Mouse (Mus musculus) urinary bladder, adult 2 months (tissue): ENCODE results near the gene Fgfr4. TPM values are rescaled to one million over a fixed set of nuclear protein-coding genes. Genes with fewer than 3 reads are reported as not detected.

Experiments used
- DNase-seq: peaks from one replicate; pipeline ENCODE4 v3.0.0; 2022; ENCODE audit warnings: low spot score
- polyA plus RNA-seq: library from polyadenylated mRNA; depleted of rRNA; stranded (reverse); fragments of >200 nt; gene quantifications from 2 replicates; pipeline ENCODE4 v1.2.3, GENCODE M21; 2012; rRNA removed

Gene Fgfr4
- polyA plus RNA-seq, 1 experiment, result 0.15 TPM

GRCm38 (mm10) chr13:55210193-55210970 is 57.9 kb downstream of the Fgfr4 start:
- peak; percentile 44 for DNase-seq

DNA sequence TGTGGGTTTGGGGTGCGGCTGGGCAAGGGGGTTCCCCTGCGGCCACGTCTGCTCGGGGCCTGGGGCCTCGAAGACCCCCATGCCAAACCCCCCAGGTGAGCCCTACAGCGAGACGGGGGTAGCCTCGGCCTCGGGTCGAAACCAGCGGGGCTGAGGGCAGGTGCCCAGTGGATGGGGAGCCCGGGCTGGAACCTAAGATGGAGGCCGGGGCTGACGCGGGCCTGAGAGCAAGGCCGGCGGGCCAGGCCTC is 58.5 kb downstream of the Fgfr4 start:
- peak; percentile 83 for DNase-seq

DNA sequence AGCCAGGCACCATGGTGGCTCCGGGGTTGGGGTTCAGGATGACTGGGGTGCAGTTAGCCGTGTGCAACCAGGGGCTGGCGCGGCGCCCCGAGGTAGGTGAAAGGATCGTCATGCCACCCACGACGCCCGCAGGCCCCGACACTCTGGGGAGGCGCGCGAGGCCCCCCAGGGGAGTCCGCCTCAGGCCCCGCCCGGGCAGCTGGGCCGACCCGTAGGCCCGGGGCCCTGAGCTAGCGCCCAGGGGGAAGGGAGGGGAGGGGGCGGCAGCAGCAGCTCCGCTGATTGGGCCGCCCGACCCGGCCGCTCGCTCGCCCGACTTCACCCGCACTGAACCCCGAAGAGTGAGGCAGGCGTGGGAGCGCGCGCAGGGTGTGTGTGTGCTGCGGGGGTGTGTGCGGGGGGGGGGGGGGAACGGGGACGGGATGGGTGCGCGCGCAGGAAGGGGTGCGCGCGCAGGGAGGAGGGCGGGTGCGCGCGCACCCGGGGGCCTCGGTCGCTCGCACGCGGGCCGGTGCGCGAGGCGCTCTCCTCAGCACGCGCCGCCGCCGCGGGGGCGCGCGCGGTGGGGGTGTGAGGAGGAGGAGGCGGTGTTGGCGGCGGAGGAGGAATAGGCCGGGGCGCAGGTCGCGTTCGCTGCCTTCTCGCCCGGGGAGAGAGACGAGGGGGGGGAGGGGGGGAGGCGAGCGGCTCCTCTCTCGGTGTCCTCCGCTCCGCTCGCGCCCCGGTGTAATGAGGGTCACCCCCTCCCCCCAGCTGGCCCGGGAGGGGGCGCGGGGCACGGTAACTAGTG is 59.0 kb downstream of the Fgfr4 start:
- DNase-seq, result peak; percentile 71

- DNase-seq, result peak; percentile 62
Measured at GRCm38 (mm10) chr13:55212011-55212360, 59.5 kb downstream of the Fgfr4 start.

DNA sequence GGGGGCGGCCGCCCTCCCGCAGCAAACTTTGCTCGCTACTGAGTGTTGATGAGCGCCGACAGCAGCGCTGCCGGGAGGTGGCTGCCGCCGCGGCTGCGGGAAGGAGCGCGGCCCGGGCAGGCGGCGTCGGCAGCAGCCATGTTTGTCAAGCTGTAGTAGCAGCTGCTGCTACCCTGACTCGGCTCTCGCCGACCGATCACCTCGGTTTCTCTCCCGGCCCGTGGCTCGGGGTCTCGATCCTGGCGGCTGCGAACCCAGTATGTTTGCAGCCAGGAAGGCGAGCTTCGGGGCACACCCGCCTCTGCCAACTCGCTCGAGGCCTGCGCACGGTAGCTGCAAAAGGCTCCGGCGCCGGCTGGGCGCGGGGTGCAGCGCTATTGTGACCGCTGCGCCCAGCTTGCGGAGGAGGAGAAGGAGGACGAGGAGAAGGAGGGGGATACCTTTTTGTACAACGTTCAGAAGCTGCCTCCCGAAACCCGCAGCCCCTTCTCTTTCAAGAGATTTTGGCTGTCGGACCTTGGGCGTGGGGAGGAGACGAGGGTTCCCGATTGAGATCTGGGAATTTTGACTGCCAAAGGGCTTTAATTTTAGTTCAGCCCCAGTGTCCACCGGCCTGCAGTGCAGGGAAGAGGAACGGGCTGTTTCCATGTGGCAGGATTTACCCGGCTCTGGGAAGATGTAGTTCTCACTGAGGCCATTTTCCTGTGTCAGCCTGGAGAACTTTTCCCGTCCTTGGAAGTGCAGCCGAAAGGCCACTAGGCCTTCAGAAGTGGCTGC is 60.1 kb downstream of the Fgfr4 start:
- peak; percentile 75 for DNase-seq

DNA sequence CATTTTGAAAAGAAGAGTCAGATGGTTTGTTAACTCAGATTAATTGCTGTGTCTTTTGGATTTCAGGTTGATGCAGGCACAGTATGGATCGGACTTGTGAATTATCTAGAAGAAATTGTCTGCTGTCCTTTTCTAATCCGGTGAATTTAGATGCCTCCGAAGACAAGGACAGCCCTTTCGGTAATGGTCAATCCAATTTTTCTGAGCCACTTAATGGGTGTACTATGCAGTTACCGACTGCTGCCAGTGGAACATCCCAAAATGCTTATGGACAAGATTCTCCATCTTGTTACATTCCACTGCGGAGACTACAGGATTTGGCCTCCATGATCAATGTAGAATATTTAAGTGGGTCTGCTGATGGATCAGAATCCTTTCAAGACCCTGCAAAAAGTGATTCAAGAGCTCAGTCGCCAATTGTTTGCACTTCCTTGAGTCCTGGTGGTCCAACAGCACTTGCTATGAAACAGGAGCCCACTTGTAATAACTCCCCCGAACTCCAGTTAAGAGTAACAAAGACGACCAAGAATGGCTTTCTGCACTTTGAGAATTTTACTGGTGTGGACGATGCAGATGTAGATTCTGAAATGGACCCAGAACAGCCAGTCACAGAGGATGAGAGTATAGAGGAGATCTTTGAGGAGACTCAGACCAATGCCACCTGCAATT is 60.8 kb downstream of the Fgfr4 start:
- DNase-seq, result no peak

Other genes with a start within 250 kb of the Fgfr4 start
- 26.9 and 39.1 TPM in 2 replicates for gene Unc5a, start 203.2 kb upstream of the Fgfr4 start, polyA plus RNA-seq
- gene Hk3, start 131.3 kb upstream of the Fgfr4 start, polyA plus RNA-seq, result 2.8 and 4.4 TPM in 2 replicates
- gene Uimc1, start 52.3 kb upstream of the Fgfr4 start, polyA plus RNA-seq, result 30.8 and 31.4 TPM in 2 replicates
- 30.0 and 34.6 TPM in 2 replicates for gene Zfp346, start 47.3 kb upstream of the Fgfr4 start, polyA plus RNA-seq
- gene Gm17617, start 19.1 kb upstream of the Fgfr4 start, polyA plus RNA-seq, result not detected in 2 replicates
- 25.8 and 32.1 TPM in 2 replicates for gene Nsd1, start 57.1 kb downstream of the Fgfr4 start, polyA plus RNA-seq
- gene Prelid1, start 167.9 kb downstream of the Fgfr4 start, polyA plus RNA-seq, result 168 and 176 TPM in 2 replicates
- 100.0 and 134 TPM in 2 replicates for gene Rab24, start 169.3 kb downstream of the Fgfr4 start, polyA plus RNA-seq
- 1.3 and 1.9 TPM in 2 replicates for gene Mxd3, start 177.2 kb downstream of the Fgfr4 start, polyA plus RNA-seq
- 67.3 and 72.5 TPM in 2 replicates for gene Lman2, start 210.1 kb downstream of the Fgfr4 start, polyA plus RNA-seq
- gene Rgs14, start 217.1 kb downstream of the Fgfr4 start, polyA plus RNA-seq, result 2.0 and 2.7 TPM in 2 replicates
- 0.44 and 0.52 TPM in 2 replicates for gene Slc34a1, start 245.5 kb downstream of the Fgfr4 start, polyA plus RNA-seq